Mouse (Mus musculus) left cerebral cortex, adult 18-20 months (tissue): ENCODE data around the gene Gtf2a1. TPM values are rescaled to one million over a fixed set of nuclear protein-coding genes. Genes with fewer than 3 reads are reported as not detected.
A peak's percentile ranks its signal among the peaks of the same experiment; 100 is the strongest.
"Not testable (repeated sequence)": the region's sequence is repeated elsewhere in the genome, so short reads cannot be mapped to it uniquely, and the experiment has no call there.

Source experiments
- DNase-seq, 2 experiments: peaks; one replicate each; pipeline ENCODE4 v3.0.0; 2021 to 2022; ENCODE audit warnings: low spot score in 2 of 2, mixed read lengths in 1 of 2
- total RNA-seq, 2 experiments: library from RNA; stranded (reverse); gene quantifications; 2 replicates each; pipeline ENCODE4 v1.2.3; 2021

The Gtf2a1 gene
- total RNA-seq, 2 experiments from 2014 or later: 47.8 to 49.3 TPM

- DNase-seq: no peak
Observed at GRCm38 (mm10) chr12:91582362-91583002, 7.8 kb downstream of the Gtf2a1 start.

DNA sequence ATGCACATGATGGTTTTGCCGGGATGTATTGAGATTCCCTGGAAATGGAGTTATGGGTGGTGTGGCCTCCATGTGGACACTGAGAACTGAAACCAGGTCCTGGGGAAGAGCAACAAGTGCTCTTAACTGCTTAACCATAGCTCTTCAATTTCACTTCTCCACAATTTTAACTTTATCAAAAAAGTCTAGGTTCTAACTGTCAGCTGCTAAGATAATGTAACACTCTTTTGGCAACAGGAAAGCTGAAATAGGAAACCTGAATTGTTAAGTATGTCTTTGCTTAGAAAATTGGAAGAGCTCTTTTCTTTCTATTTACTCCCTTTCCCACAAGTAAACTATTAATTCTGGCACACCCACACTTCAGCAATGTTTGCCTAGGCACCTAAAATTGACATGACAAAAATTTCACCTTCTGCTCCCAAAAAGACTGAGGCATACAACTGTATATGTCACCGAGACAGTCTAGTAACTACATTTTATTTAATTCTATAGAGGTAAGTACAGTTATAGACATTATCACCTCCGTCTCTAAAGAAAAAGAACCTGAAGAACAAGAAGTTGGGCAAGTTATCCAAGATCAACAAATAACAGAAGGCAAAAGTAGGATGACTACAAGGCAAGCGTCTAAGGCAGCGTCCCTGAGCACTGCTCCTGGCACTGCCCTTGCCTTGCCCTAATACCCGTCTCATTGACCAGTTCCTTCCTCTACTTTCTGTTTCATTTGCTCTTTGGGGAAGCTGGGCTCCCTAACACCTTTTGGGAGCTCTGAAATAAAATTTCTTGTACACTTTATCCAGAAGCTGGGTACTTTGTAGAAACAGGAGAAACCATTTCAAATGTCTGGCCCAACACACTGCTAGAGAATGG is 8.8 kb downstream of the Gtf2a1 start:
- no peak for DNase-seq

DNA sequence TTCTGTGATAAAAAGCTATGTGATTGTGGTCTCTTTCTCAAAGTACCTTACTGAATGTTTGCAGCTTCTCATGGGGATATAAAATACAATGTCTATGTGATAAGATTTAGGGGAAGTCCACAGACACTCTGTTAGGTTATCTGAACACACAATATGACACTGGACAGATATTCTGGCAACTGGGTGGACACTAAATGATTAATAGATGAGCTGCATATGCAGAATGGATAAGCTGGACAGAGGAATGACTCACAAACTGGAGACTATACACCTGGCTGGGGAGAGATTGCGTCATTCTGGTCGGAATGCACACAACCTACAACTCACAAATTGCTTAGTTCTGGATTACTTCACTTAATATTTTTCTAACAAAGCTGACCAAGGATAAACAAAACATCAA is 10.6 kb downstream of the Gtf2a1 start:
- DNase-seq: no peak

DNA sequence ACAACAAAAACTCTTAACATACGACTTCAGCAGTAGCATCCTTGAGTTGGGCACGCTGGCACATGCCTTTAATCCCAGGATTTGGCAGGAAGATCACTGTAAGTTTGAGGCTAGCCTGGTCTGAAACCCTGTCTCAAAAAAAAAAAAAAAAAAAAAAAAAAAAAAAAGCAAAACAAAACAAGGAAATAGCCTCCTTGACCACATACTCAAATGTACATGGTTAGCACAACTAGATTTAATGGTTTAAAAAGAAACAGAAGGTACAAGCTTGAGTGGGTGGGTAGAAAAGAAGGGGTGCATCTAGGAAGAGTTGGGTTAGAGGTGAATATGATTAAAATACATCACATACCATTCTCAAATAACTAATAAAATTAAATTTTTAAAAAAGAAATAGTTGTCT is 18.6 kb downstream of the Gtf2a1 start:
- no peak for DNase-seq

DNA sequence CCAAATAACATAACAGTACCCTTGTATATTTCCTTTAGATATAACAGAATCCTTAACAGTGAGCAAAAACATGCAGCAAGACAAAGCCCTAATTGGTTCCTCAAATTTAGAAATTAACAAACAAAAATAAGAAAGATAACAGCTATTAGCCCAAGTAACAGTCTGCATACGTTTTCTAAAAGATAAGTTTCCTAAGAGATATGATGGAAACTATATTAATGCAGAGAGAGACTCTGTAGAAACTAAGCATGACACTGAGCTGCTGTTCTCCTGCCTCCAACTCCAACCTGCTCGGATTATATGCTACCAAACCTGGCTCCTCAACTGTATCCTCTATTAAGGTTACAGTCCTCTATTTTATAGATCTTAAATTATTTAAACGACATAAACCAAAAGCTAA is 21.0 kb downstream of the Gtf2a1 start:
- no peak for DNase-seq

- DNase-seq: no peak
Observed at GRCm38 (mm10) chr12:91567145-91567544, 23.1 kb downstream of the Gtf2a1 start.

DNA sequence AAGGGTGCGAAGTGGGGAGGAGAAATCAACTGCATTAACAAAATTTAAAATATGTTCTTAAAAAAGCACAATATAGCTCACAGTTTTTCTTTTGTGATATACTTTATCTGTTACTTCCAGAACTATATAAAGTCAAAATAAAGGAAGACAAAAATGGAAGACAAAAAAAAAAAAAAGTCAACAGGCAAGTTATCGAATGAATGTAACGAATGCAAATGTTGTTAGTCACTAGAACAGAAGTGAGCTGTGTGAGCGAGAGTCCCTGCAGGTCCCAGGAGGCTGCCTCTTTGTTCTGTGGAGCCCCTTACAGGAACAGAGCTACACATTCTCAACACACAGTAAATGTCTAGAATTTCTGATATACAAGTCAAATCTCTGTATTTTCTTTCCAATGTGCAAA is 32.1 kb downstream of the Gtf2a1 start:
- DNase-seq: not testable (repeated sequence)

GRCm38 (mm10) chr12:91557358-91558005 is 32.8 kb downstream of the Gtf2a1 start:
- not testable (repeated sequence) for DNase-seq

GRCm38 (mm10) chr12:91551773-91552526 is 38.3 kb downstream of the Gtf2a1 start:
- DNase-seq: peak; percentile 61 to 67

DNA sequence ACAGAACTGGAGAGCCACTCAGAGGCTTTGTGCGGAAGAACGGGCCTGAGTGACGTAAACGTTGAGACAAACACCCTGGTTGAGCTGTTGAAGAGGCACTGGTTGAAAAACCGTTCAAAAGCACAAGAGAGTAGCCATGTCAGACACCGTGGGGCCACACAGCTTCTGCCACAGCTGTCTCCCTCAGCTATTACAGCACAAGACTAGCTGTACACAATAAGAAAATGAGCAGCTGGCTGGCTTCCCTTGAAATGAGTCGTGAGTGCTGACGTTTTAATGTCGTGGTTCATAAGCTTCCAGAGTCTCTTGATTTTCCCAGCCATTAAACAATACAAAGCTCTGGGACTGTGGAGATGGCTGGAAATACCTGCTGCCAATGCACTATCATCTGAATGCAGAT is 40.8 kb downstream of the Gtf2a1 start:
- DNase-seq: no peak

GRCm38 (mm10) chr12:91540202-91540601 is 50.1 kb downstream of the Gtf2a1 start:
- DNase-seq: no peak

- no peak for DNase-seq
Observed at GRCm38 (mm10) chr12:91534514-91534913, 55.8 kb downstream of the Gtf2a1 start.

GRCm38 (mm10) chr12:91523626-91524025 is 66.7 kb downstream of the Gtf2a1 start:
- DNase-seq: no peak

GRCm38 (mm10) chr12:91517808-91518207 is 72.5 kb downstream of the Gtf2a1 start:
- no peak for DNase-seq

GRCm38 (mm10) chr12:91513980-91514379 is 76.3 kb downstream of the Gtf2a1 start:
- no peak for DNase-seq

DNA sequence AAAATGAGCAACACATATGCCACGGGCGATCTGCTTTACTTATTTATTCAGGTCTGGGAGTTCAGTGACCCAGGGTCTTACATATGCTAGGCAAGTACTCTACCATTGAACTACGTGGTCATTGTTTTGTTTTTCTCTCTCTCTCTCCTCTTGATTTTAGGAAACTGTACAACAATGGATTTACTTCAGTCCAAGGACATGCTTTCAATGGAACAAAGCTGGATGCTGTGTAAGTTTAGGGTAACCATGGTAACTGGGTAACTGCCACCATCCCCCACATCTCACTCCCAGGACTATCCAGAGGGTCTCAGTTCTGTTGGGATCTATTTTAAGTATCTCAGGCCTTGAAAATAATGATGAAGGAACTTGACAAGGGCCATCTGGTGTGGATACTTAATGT is 78.5 kb downstream of the Gtf2a1 start:
- no peak for DNase-seq

Other genes starting within 250 kb of the Gtf2a1 start
- 1 to 10 TPM; 7.5 to 8.4 TPM for gene Cep128, start 206.1 kb downstream of the Gtf2a1 start, total RNA-seq
- under 1 TPM; 0.19 to 0.56 TPM for gene Tshr, start 205.9 kb downstream of the Gtf2a1 start, total RNA-seq
- 10 to 100 TPM; 18.0 to 18.8 TPM for gene Ston2, start 197.9 kb upstream of the Gtf2a1 start, total RNA-seq